Mouse (Mus musculus) right cerebral cortex, postnatal 10 days (tissue): Measurements from ENCODE around the gene Bcas1.
A peak's percentile ranks its signal among the peaks of the same experiment; 100 is the strongest.

Experiments used
- DNase-seq, 2 experiments: peaks; one replicate each; pipeline ENCODE4 v3.0.0; 2021; ENCODE audit warnings: low spot score in 2 of 2

Bcas1 gene

GRCm38 (mm10) chr2:170418748-170419147 lies 8.9 kb downstream of the Bcas1 start:
- DNase-seq, result peak in 1 of 2 experiments; percentile 47

GRCm38 (mm10) chr2:170411490-170412168 lies 16.0 kb downstream of the Bcas1 start:
- no peak for DNase-seq

- no peak for DNase-seq
Measured at GRCm38 (mm10) chr2:170410677-170411489, 16.8 kb downstream of the Bcas1 start.

GRCm38 (mm10) chr2:170406438-170406837 lies 21.2 kb downstream of the Bcas1 start:
- peak; percentile 62 to 63 for DNase-seq

DNA sequence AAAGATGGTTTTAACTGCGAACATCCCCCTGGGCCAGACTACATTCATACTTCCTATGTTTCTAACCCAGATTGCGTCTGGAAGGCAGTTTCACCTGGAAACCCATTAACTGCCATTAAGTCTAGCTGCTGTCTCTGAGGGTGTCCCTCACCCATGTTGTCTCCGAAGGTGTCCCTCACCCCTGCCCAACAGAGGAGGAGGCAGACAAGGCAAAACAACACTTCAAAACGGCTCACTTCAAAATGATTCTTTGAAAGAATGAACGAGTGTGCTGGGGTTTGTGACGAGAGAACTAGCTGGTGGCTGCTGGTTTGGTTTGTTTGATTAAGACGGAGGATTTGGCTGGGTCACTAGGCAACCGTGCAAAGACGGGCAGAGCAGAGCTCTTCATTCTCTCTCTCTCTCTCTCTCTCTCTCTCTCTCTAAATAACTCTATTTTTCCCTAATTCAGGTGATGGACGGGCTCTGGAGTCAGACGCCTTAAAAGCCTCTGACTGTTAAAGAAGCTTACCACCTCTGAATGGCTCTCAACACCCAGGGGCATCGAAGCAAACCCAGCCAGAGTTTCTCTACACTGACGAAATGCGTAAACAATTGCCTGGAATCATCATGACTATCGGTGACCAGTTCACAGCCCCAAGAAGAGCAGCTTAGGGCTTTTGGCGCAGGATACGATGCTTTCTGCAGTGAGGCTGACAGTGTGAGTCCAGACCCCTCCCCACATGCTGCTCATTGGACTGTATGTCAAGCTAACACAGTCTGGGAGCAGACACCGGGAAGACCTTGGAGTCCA lies 22.7 kb downstream of the Bcas1 start:
- DNase-seq, result no peak

DNA sequence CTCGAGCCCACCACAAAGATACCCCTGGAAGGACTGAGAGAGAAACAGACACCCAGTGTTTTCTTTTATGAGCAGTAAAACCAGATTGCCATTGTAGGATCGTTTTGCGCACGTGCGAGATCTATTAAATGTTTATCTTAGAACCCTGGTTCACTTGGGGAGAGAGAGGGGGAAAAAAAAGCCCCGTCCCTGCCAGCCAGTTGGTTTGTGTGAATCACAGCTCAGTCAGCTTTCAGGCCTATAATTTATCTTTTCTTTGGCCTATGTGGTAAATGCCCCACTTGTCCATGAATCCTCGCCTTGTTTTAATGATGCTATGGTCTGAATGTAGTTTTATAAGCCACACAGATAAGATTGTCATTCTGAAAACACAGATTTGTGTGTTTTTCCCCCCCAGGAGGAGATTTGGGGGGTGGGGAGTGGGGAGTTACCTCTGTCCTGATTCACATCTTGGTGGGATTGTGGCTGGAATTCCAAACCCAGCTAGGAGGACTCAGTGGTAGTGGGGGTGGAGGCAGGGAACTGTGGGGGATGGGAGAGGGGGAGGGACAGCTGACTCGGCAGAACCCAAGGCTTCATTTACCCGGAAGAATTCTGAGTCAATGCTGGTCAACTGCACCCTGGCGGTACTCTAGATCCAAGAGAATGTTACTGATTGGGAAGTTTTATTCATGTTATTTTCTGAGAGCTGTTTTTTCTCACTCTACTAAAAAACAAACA lies 23.8 kb downstream of the Bcas1 start:
- DNase-seq, result peak; percentile 33 to 44

GRCm38 (mm10) chr2:170401211-170401799 lies 26.3 kb downstream of the Bcas1 start:
- DNase-seq, result peak; percentile 80 to 87

- DNase-seq, result no peak
Measured at GRCm38 (mm10) chr2:170400666-170401065, 27.0 kb downstream of the Bcas1 start.

- DNase-seq, result no peak
Measured at GRCm38 (mm10) chr2:170391994-170392393, 35.7 kb downstream of the Bcas1 start.

- no peak for DNase-seq
Measured at GRCm38 (mm10) chr2:170388320-170388719, 39.3 kb downstream of the Bcas1 start.

GRCm38 (mm10) chr2:170385556-170385955 lies 42.1 kb downstream of the Bcas1 start:
- DNase-seq, result no peak

DNA sequence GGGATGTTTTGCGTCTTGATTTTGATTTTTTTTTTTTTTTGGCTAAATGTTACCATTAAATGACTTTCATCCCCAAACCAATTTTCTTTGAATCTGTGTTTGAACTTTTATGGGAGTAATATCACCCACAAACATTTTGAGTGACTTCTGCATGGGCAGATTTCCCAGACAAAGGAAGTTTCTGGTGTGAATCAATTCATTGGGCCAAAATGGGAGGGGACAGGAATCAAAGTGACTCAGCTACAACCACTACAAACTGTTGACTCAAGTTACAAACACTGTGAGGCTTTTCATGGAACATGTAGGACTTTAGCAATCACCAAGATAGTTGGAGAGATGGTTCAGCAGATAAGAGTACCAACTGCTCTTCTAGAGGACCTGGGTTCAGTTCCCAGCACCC lies 42.9 kb downstream of the Bcas1 start:
- DNase-seq, result no peak

DNA sequence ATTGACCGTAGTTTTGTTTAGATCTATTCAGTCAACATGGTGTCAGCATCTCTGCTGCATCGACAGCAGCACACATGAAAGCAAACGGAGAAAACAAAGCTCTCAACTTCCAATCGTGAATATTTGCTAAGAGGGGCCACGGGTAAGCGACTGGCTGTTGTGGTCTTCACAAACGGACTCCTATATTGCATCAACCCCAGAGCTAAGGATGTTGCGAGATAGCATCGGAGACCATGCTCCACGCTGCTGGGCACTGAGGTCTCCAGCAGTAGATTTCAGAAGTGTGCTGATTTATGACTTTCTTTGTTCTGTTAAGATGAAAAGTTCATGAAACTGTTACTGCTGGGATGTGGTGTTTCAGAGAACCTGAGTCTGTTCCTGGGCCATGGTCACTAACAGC lies 54.3 kb downstream of the Bcas1 start:
- no peak for DNase-seq

DNA sequence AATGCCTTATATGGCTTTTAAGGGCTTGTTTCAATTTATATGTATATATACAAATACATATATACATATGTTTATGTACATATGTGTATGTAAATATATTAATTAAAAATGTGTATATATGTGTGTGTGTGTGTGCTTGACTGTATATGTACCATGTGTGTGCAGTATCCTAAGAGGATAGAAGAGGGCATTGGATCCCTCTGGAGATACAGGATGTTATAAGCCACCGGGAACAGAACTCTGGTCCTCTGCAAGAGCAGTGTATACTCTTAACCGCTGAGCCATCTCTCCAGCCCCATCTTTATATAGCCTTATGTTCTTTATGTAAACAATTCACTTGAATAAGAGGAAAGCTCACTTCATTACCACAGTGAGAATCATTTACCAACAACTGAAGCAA lies 62.0 kb downstream of the Bcas1 start:
- no peak for DNase-seq

DNA sequence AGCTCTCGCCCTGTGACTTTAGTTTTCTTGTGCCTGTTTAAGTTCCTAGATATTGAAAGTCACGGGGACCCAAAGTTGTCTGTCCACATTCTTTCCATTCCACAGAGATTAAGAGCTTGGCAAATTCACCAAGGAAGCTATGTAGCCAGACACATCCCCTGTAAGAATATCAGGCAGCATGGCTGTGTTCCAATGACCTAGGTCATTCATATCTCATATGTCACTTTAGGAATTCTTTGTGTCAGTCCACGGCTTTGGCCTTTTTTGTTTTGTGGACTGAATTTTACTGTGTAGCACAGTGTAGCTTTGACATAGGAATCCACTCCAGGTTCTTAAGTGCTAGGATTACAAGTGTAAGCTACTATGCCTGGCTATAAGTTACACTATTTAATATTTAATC lies 62.4 kb downstream of the Bcas1 start:
- DNase-seq, result no peak

- DNase-seq, result no peak
Measured at GRCm38 (mm10) chr2:170356667-170357374, 70.8 kb downstream of the Bcas1 start.

- DNase-seq, result peak; percentile 85 to 89
Measured at GRCm38 (mm10) chr2:170354963-170355367, 72.7 kb downstream of the Bcas1 start.

- DNase-seq, result no peak
Measured at GRCm38 (mm10) chr2:170352273-170352672, 75.4 kb downstream of the Bcas1 start.

DNA sequence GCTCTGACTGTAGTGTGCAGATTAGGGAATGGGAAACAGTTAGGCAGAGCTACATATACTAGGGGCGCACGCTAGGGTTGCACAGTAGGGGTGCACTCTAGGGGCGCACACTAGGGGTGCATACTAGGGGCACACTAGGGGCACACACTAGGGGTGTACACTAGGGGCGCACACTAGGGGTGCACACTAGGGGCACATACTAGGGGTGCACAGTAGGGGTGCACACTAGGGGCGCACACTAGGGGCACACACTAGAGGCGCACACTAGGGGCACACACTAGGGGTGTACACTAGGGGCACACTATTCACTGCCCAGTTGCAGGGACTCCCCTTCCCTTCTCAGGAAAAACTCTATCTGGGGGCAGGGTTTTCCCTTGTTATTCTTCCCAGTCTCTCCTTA lies 75.8 kb downstream of the Bcas1 start:
- DNase-seq, result no peak

DNA sequence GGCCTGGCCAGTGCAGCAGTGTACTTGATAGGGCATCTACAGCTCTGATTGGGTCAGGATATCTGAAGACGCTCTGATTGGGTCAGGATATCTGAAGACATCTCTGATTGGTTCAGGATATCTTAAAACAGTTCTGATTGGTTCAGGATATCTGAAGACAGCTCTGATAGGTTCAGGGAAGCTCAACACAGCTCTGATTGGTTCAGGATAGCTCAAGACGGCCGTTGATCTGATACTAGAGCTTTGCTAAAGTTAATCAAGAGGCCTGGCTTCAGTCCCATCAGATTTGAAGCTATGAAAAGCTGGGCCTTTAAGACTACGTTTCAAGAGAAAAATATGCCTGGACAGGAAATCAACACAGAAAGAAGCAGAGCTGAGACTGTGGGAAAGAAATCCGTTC lies 77.9 kb downstream of the Bcas1 start:
- no peak for DNase-seq

DNA sequence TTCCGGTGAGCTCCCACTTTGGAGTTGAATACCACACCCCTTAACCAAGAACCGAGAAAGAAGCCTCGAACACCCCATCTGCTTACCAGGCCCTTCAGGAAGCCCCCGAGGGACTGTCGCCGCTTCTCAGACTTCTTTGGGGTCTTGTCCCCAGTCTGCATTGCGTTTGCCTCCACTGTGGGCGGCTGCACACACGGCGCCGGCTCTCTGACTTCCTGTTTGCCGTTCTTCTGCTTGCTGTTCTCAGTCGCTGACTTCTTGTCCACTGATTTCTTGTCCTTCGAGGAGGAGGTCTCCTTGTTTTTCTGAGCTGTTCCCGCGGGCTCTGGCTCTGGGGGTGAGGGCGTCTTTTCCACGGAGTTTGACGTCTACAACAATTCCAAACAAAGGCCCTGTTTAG lies 78.5 kb downstream of the Bcas1 start:
- no peak for DNase-seq
